Mouse (Mus musculus) spleen, adult 2 months (tissue): ENCODE measurements around the gene Cox19. TPM values are rescaled to one million over a fixed set of nuclear protein-coding genes. Genes with fewer than 3 reads are reported as not detected.

Experiments used
- DNase-seq, 2 experiments: peaks; one replicate each; pipeline versions ENCODE4 v3.0.0 to v3.0.0-alpha.2; 2012 to 2021; ENCODE audit warnings: low spot score in 2 of 2, low read depth in 1 of 2
- H3K27ac ChIP-seq: fragments of 200-500 bp; 2 replicates; pipeline ENCODE4 v1.5.1; 2012; ENCODE audit warnings: low read length, inconsistent platforms; ENCODE audit not compliant: insufficient read depth
- H3K27me3 ChIP-seq: fragments of 200-500 bp; 2 replicates; pipeline ENCODE4 v1.6.1; 2012; ENCODE audit warnings: mild to moderate bottlenecking, moderate library complexity, low read length, inconsistent platforms; ENCODE audit not compliant: control insufficient read depth, insufficient read depth
- H3K36me3 ChIP-seq: fragments of 200-500 bp; 2 replicates; pipeline ENCODE4 v1.6.1; 2012; ENCODE audit warnings: mild to moderate bottlenecking, low read length, inconsistent platforms; ENCODE audit not compliant: control insufficient read depth, insufficient read depth
- H3K4me1 ChIP-seq: fragments of 200-500 bp; 2 replicates; pipeline ENCODE4 v1.6.1; 2011; ENCODE audit warnings: inconsistent platforms; ENCODE audit not compliant: control insufficient read depth, insufficient read depth, insufficient read length
- H3K4me3 ChIP-seq: fragments of 200-500 bp; 2 replicates; pipeline ENCODE4 v1.5.1; 2011; ENCODE audit warnings: mild to moderate bottlenecking, inconsistent platforms; ENCODE audit not compliant: insufficient read depth, insufficient read length; ENCODE audit errors: extremely low read depth
- CTCF ChIP-seq: fragments of 200-500 bp; IDR thresholded peaks from 2 replicates; pipeline ENCODE4 v1.5.1; 2011; ENCODE audit warnings: mild to moderate bottlenecking, inconsistent platforms; ENCODE audit not compliant: insufficient read depth, insufficient read length, insufficient replicate concordance; ENCODE audit errors: extremely low read depth
- POLR2A ChIP-seq: fragments of 200-500 bp; IDR thresholded peaks from 2 replicates; pipeline ENCODE4 v1.6.1; 2011; ENCODE audit warnings: low read depth, low read length, inconsistent platforms
- WGBS: fragments of 180-500 bp; shearing (Covaris S2); methylation state at CpG from one replicate; pipeline ENCODE4 v1.1.7; 2018; 5-methylcytosine and 5-hydroxymethylcytosine counted together
- polyA plus RNA-seq: library from polyadenylated mRNA; depleted of rRNA; stranded (reverse); fragments of >200 nt; gene quantifications from 2 replicates; pipeline ENCODE4 v1.2.3, GENCODE M21; 2012

Cox19 gene
- polyA plus RNA-seq, 1 experiment = 27.2 TPM

DNA sequence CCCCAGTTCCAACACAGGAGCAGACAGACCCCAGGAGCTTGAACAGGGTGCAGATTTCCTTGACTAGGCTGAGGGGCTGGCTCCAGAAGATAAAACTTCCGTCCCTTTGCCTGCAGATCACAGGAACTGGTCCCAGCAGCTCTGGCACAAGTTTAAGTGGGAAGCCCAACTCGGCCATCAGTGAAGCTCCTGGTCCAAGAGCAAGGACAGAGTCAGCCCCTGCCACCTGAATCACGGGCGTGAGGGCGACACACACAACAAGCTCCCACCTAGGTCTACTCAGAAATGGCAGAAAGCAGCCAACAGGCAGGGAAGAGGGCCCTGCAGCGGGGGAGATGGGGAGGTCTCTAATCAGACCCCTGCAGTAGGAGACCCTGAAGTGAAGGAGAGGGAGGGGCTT is 19.1 kb upstream of the Cox19 start:
- 89% methylated on average over 6 of the region's 6 CpGs for WGBS
- Histone ChIP-seq H3K27ac (peak overlapping the region; percentile 10; the same call in 1 of the 2 replicates), H3K4me3 (no peak overlapping the region), H3K36me3 (no peaks in the 10 kb centered on the region), H3K4me1 (peaks cover 43% of the 10 kb centered on the region), H3K27me3 (no peaks in the 10 kb centered on the region)
- TF ChIP-seq POLR2A (no peak), CTCF (no peak)
- no peak for DNase-seq

DNA sequence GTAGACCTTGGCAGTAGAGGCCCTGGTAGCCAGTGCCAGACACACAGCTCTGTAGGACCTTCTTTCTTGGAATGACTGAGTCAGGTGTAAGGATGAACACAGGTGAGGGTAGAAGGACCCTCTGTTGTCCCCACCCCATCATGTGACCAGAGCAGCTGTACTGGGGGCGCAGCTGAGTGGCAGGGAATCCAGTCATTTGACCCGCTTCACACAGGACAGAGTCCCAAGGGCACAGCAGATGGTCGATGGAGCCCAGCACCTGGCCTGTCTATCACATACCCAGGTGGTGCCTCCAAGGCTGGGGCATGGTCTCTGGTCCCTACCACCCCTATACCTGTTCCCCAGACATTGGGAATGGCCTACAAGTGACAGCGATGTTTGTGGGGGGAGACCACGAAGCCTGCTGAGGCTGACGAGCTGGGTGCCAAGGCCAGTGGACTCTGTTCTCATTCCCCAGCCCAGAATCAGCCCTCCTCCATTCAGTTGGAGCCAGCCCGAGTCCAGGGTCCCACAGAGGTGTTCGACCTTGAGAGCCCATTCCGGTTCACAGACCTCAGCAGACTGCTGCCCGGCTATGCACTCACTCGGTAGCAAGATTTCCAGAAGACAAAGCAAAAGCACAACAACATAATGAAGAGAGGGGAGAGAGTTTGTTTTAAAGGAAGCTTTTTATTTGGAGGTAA is 17.6 kb upstream of the Cox19 start:
- H3K27me3 ChIP-seq = no peaks in the 10 kb centered on the region
- WGBS = 83% methylated on average over 11 of the region's 11 CpGs
- TF ChIP-seq CTCF (no peak), POLR2A (no peak)
- H3K4me1 ChIP-seq = peaks cover 54% of the 10 kb centered on the region
- peak overlapping the region; percentile 81; the same call in 1 of the 2 replicates for H3K27ac ChIP-seq
- H3K36me3 ChIP-seq = no peaks in the 10 kb centered on the region
- no peak overlapping the region for H3K4me3 ChIP-seq
- DNase-seq = no peak

DNA sequence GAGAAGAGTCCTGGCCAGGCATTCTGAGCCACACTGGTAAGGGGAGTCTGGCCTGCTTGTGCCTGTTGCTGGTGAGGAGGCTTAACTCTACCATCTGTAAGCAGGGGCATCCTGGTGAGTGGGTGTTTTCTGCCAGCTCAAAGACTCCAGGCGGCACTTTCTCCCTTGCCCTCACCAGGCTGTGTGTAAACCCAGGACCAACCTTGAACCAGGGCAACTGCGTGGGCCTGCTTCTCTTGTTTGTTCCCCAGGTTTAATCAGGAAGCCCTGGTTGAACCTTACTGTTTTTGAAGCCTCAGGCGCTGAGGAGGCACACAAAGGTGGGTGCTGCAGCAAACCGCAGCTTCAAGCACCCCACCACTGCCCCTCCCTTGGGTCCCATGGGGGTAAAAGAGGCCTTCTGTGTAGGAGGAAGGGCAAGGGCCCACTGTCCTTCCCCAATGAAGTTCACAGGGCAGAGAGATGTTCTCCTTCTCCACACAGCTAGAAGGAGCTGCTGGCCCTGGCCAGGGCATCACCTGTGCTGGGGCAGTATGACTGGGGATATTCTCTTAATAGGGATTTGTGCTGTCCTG is 16.8 kb upstream of the Cox19 start:
- peak in 1 of 2 experiments; percentile 87 for DNase-seq
- Histone ChIP-seq H3K4me1 (peaks cover 54% of the 10 kb centered on the region), H3K27ac (peak overlapping the region; percentile 81), H3K36me3 (no peaks in the 10 kb centered on the region), H3K27me3 (no peaks in the 10 kb centered on the region), H3K4me3 (no peak overlapping the region)
- TF ChIP-seq POLR2A (no peak), CTCF (no peak)
- 21% methylated on average over 4 of the region's 4 CpGs for WGBS

DNA sequence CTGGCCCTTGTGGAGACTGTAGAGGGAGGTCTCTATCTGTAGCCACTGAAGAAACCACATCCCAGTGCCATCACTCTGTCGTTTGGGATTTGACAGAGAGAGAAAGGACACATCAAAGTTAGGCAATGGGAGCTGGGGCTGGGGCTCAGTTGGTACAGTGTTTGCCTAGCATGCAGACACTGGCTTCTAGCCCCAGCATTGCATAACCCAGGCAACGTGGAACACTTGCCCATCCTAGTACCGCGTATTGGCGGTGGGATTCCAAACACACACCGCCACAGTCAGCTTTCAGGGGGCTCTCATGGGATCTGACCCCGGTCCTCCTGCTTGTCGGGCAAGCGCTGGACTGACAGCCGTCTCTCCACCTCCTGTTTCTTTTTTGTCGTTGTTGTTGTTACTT is 15.3 kb upstream of the Cox19 start:
- DNase-seq = no peak
- Histone ChIP-seq H3K4me3 (no peak overlapping the region), H3K36me3 (no peaks in the 10 kb centered on the region), H3K4me1 (peaks cover 48% of the 10 kb centered on the region), H3K27me3 (no peaks in the 10 kb centered on the region), H3K27ac (peak overlapping the region; percentile 61)
- TF ChIP-seq CTCF (no peak), POLR2A (no peak)
- 83% methylated on average over 11 of the region's 11 CpGs for WGBS

DNA sequence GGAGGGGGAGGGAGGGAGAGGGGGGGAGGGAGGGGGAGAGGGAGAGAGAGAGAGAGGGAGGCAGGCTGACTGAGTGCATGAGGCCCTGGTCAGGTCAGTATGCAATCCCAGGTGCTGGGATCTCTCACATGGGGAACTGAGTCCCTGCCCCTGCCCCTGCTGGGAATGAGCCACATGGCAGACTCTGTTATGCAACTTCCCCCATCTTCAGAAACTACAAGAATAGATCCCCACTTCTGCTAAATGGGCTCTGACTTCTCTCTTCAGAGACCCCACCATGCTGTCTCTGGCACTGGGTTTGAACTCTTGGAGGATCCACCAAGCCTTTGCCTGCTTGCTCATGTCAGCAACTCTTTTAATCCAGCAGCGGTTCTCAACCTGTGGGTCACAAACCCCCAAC is 14.6 kb upstream of the Cox19 start:
- TF ChIP-seq CTCF (no peak), POLR2A (no peak)
- no peak overlapping the region for H3K27ac ChIP-seq
- WGBS = 55% methylated on average over 1 of the region's 1 CpGs
- H3K4me3 ChIP-seq = no peak overlapping the region
- peaks cover 45% of the 10 kb centered on the region for H3K4me1 ChIP-seq
- no peaks in the 10 kb centered on the region for H3K27me3 ChIP-seq
- DNase-seq = no peak
- no peaks in the 10 kb centered on the region for H3K36me3 ChIP-seq

DNA sequence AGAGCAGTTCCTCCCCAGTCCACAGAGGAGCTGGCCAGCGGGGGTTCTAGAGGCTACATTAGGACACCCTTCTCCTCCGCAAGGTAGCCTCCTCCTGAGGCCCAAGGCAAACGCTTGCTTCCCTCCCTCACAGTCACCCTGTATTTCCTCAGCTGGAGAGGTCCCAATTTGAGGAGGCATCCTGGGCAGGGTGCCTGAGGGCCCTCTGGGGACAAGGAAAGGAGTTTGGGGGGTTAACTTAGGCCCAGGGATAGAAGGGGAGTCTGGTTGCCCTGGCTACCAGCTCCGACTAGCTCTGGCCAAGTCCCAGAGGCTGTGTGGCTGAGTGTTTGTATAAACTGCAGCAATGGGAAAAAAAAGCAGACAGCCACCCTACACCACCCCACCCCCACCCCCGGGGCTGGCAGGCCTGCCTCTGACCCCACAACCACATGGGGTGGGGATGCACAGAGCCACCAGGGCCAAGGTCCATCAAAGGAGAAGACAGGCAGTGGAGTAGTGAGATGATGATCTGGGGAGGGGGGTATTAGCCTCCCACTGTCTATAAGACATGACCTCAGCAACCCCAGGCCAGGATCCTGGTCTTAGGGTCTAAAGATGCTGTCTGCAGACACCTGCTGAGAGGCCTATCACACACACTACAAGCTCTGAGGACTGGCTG is 13.8 kb upstream of the Cox19 start:
- TF ChIP-seq CTCF (no peak), POLR2A (no peak)
- no peak for DNase-seq
- H3K27me3 ChIP-seq = no peaks in the 10 kb centered on the region
- peak overlapping the region; percentile 60 for H3K27ac ChIP-seq
- no peaks in the 10 kb centered on the region for H3K36me3 ChIP-seq
- WGBS = 40% methylated on average over 5 of the region's 5 CpGs
- peaks cover 45% of the 10 kb centered on the region for H3K4me1 ChIP-seq
- H3K4me3 ChIP-seq = no peak overlapping the region

DNA sequence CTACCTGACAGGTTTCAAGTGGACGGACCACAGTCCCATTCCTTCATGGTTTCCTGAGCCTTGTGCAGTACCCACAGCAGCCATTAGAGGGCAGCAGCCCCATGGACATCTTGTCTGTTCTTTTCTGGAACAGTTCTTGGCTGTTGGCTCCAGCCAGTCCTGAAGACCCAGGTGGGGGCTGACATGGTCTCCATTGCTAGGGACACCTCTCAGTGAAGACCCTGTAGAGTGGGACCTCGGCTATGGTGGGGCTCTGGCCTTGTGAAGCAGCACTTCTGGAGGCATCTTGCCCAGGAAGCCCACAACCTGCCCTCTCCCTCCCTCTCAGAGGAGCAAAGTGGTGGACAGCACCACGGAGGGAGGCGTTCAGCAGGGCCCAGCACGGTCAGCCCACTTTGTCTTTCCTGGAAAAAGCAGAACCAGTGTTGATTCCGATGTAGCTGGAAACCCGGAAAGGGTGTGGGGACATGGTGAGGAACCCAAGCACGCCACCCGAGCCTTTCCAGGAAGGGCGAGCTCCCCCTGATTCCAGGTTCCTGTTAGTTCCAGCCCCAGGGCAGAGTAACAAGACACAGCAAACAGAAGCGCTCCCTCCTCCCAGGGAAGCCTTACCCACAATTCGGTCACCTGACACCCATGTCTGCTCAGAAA is 13.2 kb upstream of the Cox19 start:
- TF ChIP-seq CTCF = peak; percentile 95; the same call in 1 of the 2 replicates
- TF ChIP-seq POLR2A = no peak
- H3K27ac ChIP-seq = peak overlapping the region; percentile 41
- no peaks in the 10 kb centered on the region for H3K36me3 ChIP-seq
- H3K4me3 ChIP-seq = no peak overlapping the region
- WGBS = 17% methylated on average over 12 of the region's 12 CpGs
- no peaks in the 10 kb centered on the region for H3K27me3 ChIP-seq
- DNase-seq = peak; percentile 49 to 83
- peaks cover 42% of the 10 kb centered on the region for H3K4me1 ChIP-seq
